Mouse (Mus musculus) heart, adult 2 months (tissue): ENCODE results near the gene Il10ra. TPM values are rescaled to one million over a fixed set of nuclear protein-coding genes. Genes with fewer than 3 reads are reported as not detected.

ENCODE experiments used
- DNase-seq, 2 experiments: peaks; one replicate each; pipeline ENCODE4 v3.0.0; 2021
- H3K27ac ChIP-seq: fragments of 200-600 bp; 2 replicates; pipeline ENCODE4 v1.8.1; 2022
- H3K27me3 ChIP-seq: fragments of 200-500 bp; 2 replicates; pipeline ENCODE4 v1.6.1; 2012; ENCODE audit warnings: mild to moderate bottlenecking, low read length, inconsistent platforms, mixed read lengths; ENCODE audit not compliant: control insufficient read depth, insufficient read depth
- H3K36me3 ChIP-seq: fragments of 200-500 bp; 2 replicates; pipeline ENCODE4 v1.6.1; 2012; ENCODE audit warnings: low read length, inconsistent platforms; ENCODE audit not compliant: control insufficient read depth, insufficient read depth
- H3K4me1 ChIP-seq: fragments of 200-500 bp; 2 replicates; pipeline ENCODE4 v1.6.1; 2011; ENCODE audit warnings: low read length; ENCODE audit not compliant: control insufficient read depth, insufficient read depth
- H3K4me3 ChIP-seq: fragments of 200-600 bp; 2 replicates; pipeline ENCODE4 v1.8.1; 2022
- H3K79me2 ChIP-seq: fragments of 200-500 bp; replicated peaks from 2 replicates; pipeline ENCODE4 v1.6.1; 2012; ENCODE audit warnings: mild to moderate bottlenecking, inconsistent platforms, low read length, moderate library complexity, mixed read lengths; ENCODE audit not compliant: control insufficient read depth, insufficient read depth
- H3K9ac ChIP-seq: fragments of 200-500 bp; 2 replicates; pipeline ENCODE4 v1.6.1; 2012; ENCODE audit warnings: low read depth, mild to moderate bottlenecking, control low read depth, inconsistent platforms, low read length, mixed read lengths
- CTCF ChIP-seq: fragments of 200-600 bp; IDR thresholded peaks from 2 replicates; pipeline ENCODE4 v1.8.1; 2022; ENCODE audit warnings: antibody characterized with exemption, mild to moderate bottlenecking, moderate library complexity
- EP300 ChIP-seq: fragments of 200-500 bp; IDR thresholded peaks from 2 replicates; pipeline ENCODE4 v1.6.1; 2011; ENCODE audit warnings: low read depth, low read length, control low read depth; ENCODE audit not compliant: insufficient read depth
- POLR2A ChIP-seq: fragments of 200-500 bp; IDR thresholded peaks from 2 replicates; pipeline ENCODE4 v1.6.1; 2011; ENCODE audit warnings: mild to moderate bottlenecking, low read depth, low read length, control low read depth; ENCODE audit not compliant: insufficient read depth
- WGBS: fragments of 180-500 bp; shearing (Covaris S2); methylation state at CpG from one replicate; pipeline ENCODE4 v1.1.7; 2018; 5-methylcytosine and 5-hydroxymethylcytosine counted together
- intact Hi-C: fragments of 180-260 bp; cut with DNase I; formaldehyde crosslinking; loops from one replicate; pipeline ENCODE4 v1.15.1; 2025
- polyA plus RNA-seq: library from polyadenylated mRNA; depleted of rRNA; stranded (reverse); fragments of >200 nt; gene quantifications from 2 replicates; pipeline ENCODE4 v1.2.3, GENCODE M21; 2012
- total RNA-seq, 2 experiments: library from RNA; stranded (reverse); gene quantifications; 2 replicates each; pipeline ENCODE4 v1.2.3; 2021

The Il10ra gene
- total and polyA plus RNA-seq, 3 experiments, result 1.7 to 3.7 (median 1.8) TPM

DNA sequence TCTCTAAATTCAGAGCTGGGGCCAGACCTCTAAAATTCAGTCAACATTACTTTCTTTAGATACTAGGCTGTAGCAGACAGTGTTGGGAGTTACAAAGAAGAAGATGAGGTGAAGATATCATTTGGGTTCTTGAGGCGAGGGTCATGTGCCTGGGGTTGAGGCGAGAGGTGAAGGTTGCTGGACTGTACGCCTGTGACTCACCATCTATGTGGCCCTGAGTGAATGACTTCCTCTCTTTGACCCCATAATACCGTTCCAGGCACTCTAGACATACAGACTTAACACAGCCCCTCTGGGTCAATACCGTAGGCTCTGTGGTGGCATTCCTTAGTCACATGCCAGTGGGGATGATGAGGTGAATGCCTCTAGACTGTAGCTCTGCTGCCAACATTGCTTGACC, 13.5 kb upstream of the Il10ra start:
- H3K4me3 ChIP-seq, result no peak overlapping the region
- no peak for DNase-seq
- TF ChIP-seq CTCF, result no peak
- TF ChIP-seq EP300, result no peak
- no peak for TF ChIP-seq POLR2A
- 77% methylated on average over 5 of the region's 5 CpGs for WGBS
- H3K27me3 ChIP-seq, result no peaks in the 10 kb centered on the region
- H3K79me2 ChIP-seq, result no peaks in the 10 kb centered on the region
- no peak overlapping the region for H3K27ac ChIP-seq
- H3K9ac ChIP-seq, result no peak overlapping the region
- H3K36me3 ChIP-seq, result no peaks in the 10 kb centered on the region
- H3K4me1 ChIP-seq, result 0 out of 2 replicates have a peak, but pooled peaks cover 1% of the 10 kb centered on the region
- intact Hi-C loops, result no loop called here

DNA sequence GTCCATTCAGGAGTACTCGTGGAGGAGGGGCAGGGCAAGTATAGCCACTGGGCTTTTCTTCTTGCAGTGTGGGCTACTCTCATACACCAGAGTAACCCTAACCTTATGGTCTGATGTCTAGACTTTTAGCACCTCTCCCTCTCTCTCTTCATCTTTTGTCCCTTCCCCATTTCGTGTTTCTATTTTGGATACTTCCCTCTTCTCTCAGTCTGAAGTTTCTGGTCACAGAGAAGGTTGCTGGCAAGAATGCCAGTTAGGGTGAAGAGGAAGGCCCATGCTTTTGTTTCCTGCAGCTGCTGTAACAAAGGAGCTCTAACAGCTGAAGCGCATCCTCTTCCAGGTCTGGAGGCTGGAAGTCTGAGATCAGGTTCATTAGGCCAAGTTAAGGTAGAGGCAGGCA, 11.9 kb upstream of the Il10ra start:
- no peak for DNase-seq
- Histone ChIP-seq H3K27ac (no peak overlapping the region), H3K27me3 (no peaks in the 10 kb centered on the region), H3K4me1 (0 out of 2 replicates have a peak, but pooled peaks cover 1% of the 10 kb centered on the region), H3K36me3 (no peaks in the 10 kb centered on the region), H3K79me2 (no peaks in the 10 kb centered on the region), H3K9ac (no peak overlapping the region), H3K4me3 (no peak overlapping the region)
- WGBS, result 69% methylated on average over 3 of the region's 3 CpGs
- intact Hi-C loops, result no loop called here
- TF ChIP-seq CTCF (no peak), EP300 (no peak), POLR2A (no peak)

DNA sequence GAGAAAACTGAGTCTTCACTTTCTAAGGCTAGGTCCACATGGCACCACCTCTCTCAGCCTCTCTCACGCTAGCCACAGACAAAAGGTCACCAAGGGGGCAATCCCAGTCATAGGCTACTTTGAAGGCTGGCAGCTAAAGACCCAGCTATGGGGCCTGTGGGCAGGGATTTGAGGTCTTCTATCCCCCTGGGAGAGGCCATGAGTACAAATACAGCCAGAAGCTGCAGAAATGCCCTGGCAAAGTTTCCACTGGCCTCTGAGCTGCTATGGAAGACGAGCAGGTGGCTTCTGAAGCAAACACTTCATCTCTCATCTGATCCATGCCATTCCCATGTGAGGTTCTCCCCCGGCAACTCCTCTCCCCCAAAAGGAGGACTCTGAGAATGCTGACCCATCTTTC, 11.1 kb upstream of the Il10ra start:
- no peaks in the 10 kb centered on the region for H3K27me3 ChIP-seq
- H3K36me3 ChIP-seq, result no peaks in the 10 kb centered on the region
- DNase-seq, result no peak
- H3K9ac ChIP-seq, result no peak overlapping the region
- H3K79me2 ChIP-seq, result no peaks in the 10 kb centered on the region
- H3K4me3 ChIP-seq, result no peak overlapping the region
- no peak overlapping the region for H3K27ac ChIP-seq
- intact Hi-C loops, result no loop called here
- H3K4me1 ChIP-seq, result 0 out of 2 replicates have a peak, but pooled peaks cover 1% of the 10 kb centered on the region
- TF ChIP-seq EP300 (no peak), POLR2A (no peak), CTCF (no peak)
- WGBS, result 63% methylated on average over 3 of the region's 3 CpGs

DNA sequence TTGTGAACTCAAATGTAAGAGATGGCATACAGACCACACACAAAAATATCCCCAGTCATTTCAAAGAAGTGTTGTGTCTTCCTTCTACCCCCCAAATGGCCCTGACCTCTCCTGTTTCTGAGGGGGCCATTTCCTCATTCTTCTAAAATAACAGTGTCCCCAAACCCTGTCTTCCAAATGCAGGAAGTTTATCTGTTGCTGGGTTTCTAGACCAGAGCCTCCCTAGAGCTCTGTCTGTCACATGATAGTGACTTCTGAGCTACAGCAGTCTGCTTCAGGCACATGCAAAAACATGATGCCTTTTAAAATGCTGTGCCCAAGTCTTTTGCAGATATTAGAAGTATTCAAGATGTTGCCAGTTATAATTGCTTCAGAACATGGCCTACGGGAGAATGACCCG, 5.7 kb upstream of the Il10ra start:
- H3K79me2 ChIP-seq, result no peaks in the 10 kb centered on the region

DNA sequence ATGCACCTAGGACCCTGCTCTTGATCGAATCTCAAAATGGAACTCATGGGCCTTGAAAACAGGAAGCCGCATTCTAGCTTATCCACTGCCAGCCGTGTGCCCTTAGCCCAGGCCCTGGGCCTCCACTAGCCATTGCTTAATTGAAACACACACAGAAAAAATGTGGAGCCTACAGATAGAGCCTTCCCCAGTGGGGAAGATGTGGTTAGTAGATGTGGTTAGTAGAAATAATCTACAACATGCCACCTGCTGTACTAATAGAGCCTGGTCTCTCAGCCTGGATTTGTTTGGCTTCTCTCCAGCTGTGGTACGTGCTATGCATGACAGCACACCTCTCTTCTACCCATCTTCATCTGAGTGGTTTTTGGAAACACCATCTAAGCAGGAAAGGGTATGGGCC, 5.3 kb upstream of the Il10ra start:
- no peaks in the 10 kb centered on the region for H3K4me1 ChIP-seq
- WGBS, result 69% methylated on average over 4 of the region's 4 CpGs

More for the DNA sequence above, 5.7 kb upstream of the Il10ra start:
- WGBS, result 89% methylated on average over 2 of the region's 2 CpGs
- H3K36me3 ChIP-seq, result no peaks in the 10 kb centered on the region
- no peak for DNase-seq
- no peaks in the 10 kb centered on the region for H3K27me3 ChIP-seq
- H3K4me3 ChIP-seq, result no peak overlapping the region
- H3K27ac ChIP-seq, result no peak overlapping the region
- H3K9ac ChIP-seq, result no peak overlapping the region
- intact Hi-C loops, result no loop called here
- H3K4me1 ChIP-seq, result no peaks in the 10 kb centered on the region
- no peak for TF ChIP-seq CTCF
- TF ChIP-seq EP300, result no peak
- TF ChIP-seq POLR2A, result no peak

GRCm38 (mm10) chr9:45272213-45272612, 3.3 kb upstream of the Il10ra start:
- no peak overlapping the region for H3K27ac ChIP-seq
- TF ChIP-seq CTCF, result no peak
- TF ChIP-seq EP300, result no peak
- no peak for TF ChIP-seq POLR2A

More for the DNA sequence above, 5.3 kb upstream of the Il10ra start:
- no peaks in the 10 kb centered on the region for H3K79me2 ChIP-seq
- H3K4me3 ChIP-seq, result no peak overlapping the region
- TF ChIP-seq EP300 (no peak), CTCF (no peak), POLR2A (no peak)
- H3K9ac ChIP-seq, result no peak overlapping the region
- no peak for DNase-seq
- H3K27ac ChIP-seq, result no peak overlapping the region
- intact Hi-C loops, result no loop called here
- H3K27me3 ChIP-seq, result no peaks in the 10 kb centered on the region
- H3K36me3 ChIP-seq, result no peaks in the 10 kb centered on the region

DNA sequence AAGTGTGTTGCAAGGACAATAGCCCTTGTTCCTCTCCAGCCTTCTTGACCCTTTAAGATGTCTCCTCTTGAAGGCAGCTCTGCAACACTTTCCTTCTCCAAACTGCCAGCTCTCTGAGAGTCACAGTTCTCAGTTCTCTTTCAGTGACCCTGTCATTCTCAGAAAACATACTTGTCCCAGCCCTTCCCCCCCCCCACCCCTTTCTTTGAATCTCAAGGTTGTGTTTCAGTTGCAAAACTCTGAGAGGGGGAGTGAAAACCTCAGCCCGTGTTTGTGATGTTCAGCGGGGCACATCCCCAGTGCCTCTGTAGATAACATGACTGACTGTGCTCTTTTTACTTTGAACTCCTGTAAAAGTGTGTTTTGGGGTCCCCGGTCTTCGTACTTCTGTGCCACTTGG, 870 bp downstream of the Il10ra start:
- Histone ChIP-seq H3K27me3 (no peaks in the 10 kb centered on the region; the same call in 1 of the 2 replicates), H3K9ac (no peak overlapping the region), H3K4me3 (no peak overlapping the region), H3K27ac (no peak overlapping the region), H3K4me1 (no peaks in the 10 kb centered on the region), H3K79me2 (no peaks in the 10 kb centered on the region), H3K36me3 (no peaks in the 10 kb centered on the region)
- 57% methylated on average over 4 of the region's 4 CpGs for WGBS
- DNase-seq, result no peak
- TF ChIP-seq CTCF, result no peak
- no peak for TF ChIP-seq POLR2A
- TF ChIP-seq EP300, result no peak
- intact Hi-C loops, result no loop called here

More at GRCm38 (mm10) chr9:45272213-45272612, 3.3 kb upstream of the Il10ra start:
- no peak overlapping the region for H3K4me3 ChIP-seq
- H3K27me3 ChIP-seq, result no peaks in the 10 kb centered on the region; the same call in 1 of the 2 replicates
- DNase-seq, result peak in 1 of 2 experiments; percentile 57
- H3K36me3 ChIP-seq, result no peaks in the 10 kb centered on the region
- intact Hi-C loops, result no loop called here
- H3K79me2 ChIP-seq, result no peaks in the 10 kb centered on the region
- H3K9ac ChIP-seq, result no peak overlapping the region
- H3K4me1 ChIP-seq, result no peaks in the 10 kb centered on the region
- WGBS, result 39% methylated on average over 5 of the region's 5 CpGs
